Mouse (Mus musculus) liver, embryonic 16.5 days (tissue): Measurements from ENCODE around the gene Tbc1d24. TPM values are rescaled to one million over a fixed set of nuclear protein-coding genes. Genes with fewer than 3 reads are reported as not detected.

Experiments used
- ATAC-seq: fragments of 200-750 bp; cut with Nextera tagmentation; 2 replicates; pipeline ENCODE4 v1.8.0; 2017; ENCODE audit warnings: low read depth, mild to moderate bottlenecking, moderate number of reproducible peaks, moderate library complexity
- H3K27ac ChIP-seq: fragments of 300-500 bp; sonication (generic); 2 replicates; pipeline ENCODE4 v1.5.1; 2014; ENCODE audit warnings: mild to moderate bottlenecking, low read length
- H3K27me3 ChIP-seq: fragments of 300-500 bp; sonication (generic); 2 replicates; pipeline ENCODE4 v1.6.1; 2014; ENCODE audit warnings: low read depth, low read length, mixed read lengths; ENCODE audit not compliant: control insufficient read depth, insufficient read depth
- H3K36me3 ChIP-seq: fragments of 300-500 bp; sonication (generic); 2 replicates; pipeline ENCODE4 v1.6.1; 2014; ENCODE audit warnings: mild to moderate bottlenecking; ENCODE audit not compliant: control insufficient read depth, insufficient read depth
- H3K4me1 ChIP-seq: fragments of 300-500 bp; sonication (generic); 2 replicates; pipeline ENCODE4 v1.6.1; 2014; ENCODE audit warnings: low read depth, low read length, mixed read lengths; ENCODE audit not compliant: control insufficient read depth
- H3K4me2 ChIP-seq: fragments of 300-500 bp; sonication (generic); 2 replicates; pipeline ENCODE4 v1.6.1; 2014; ENCODE audit warnings: low read depth, low read length, mixed read lengths
- H3K4me3 ChIP-seq: fragments of 300-500 bp; sonication (generic); 2 replicates; pipeline ENCODE4 v1.5.1; 2014; ENCODE audit warnings: low read depth, mild to moderate bottlenecking, low read length
- H3K9ac ChIP-seq: fragments of 300-500 bp; sonication (generic); 2 replicates; pipeline ENCODE4 v1.6.1; 2014; ENCODE audit warnings: low read depth, low read length
- H3K9me3 ChIP-seq: fragments of 300-500 bp; sonication (generic); replicated peaks from 2 replicates; pipeline ENCODE4 v1.6.1; 2016; ENCODE audit warnings: low read length; ENCODE audit not compliant: control insufficient read depth
- WGBS: fragments of 180-500 bp; shearing (Covaris S2); extraction: QIAGEN DNeasy Blood & Tissue Kit; methylation state at CpG from one replicate; pipeline ENCODE4 v1.1.7; 2014; ENCODE audit not compliant: insufficient replicate concordance; 5-methylcytosine and 5-hydroxymethylcytosine counted together
- polyA plus RNA-seq: library from polyadenylated mRNA; unstranded; fragments of >200 nt; fragmentation: Nextera tagmentation; extraction: Ambion mirVana; gene quantifications from 2 replicates; pipeline ENCODE4 v1.2.1, GENCODE M21; 2015

The Tbc1d24 gene
- polyA plus RNA-seq, 1 experiment from 2014 or later = 7.4 TPM

DNA sequence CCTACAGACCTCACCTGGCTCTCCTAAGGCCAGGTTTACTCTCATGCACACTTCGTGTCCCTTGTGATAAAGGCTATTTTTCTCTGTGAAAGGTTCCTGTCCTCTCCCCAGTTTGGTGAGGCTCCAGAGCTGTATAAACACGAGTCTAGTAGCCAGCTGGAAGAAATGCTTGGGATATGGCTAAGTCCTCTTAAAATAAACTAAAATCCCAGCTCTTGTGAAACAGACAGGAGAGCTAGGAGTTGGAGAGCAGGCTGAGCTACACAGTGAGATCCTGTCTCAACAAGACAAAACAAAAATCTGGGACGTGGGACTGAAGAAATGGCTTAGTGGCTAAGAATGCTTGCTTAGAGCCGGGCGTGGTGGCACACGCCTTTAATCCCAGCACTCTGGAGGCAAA lies 7.8 kb upstream of the Tbc1d24 start:
- Histone ChIP-seq H3K4me3 (no peak overlapping the region), H3K4me2 (no peak overlapping the region), H3K27me3 (peaks cover 18% of the 10 kb centered on the region), H3K9ac (no peak overlapping the region), H3K4me1 (peaks cover 45% of the 10 kb centered on the region), H3K27ac (no peak overlapping the region), H3K9me3 (no peaks in the 10 kb centered on the region), H3K36me3 (peaks cover 25% of the 10 kb centered on the region)
- ATAC-seq = no peak
- whole genome bisulfite sequencing = 62% methylated on average over 6 of the region's 6 CpGs

DNA sequence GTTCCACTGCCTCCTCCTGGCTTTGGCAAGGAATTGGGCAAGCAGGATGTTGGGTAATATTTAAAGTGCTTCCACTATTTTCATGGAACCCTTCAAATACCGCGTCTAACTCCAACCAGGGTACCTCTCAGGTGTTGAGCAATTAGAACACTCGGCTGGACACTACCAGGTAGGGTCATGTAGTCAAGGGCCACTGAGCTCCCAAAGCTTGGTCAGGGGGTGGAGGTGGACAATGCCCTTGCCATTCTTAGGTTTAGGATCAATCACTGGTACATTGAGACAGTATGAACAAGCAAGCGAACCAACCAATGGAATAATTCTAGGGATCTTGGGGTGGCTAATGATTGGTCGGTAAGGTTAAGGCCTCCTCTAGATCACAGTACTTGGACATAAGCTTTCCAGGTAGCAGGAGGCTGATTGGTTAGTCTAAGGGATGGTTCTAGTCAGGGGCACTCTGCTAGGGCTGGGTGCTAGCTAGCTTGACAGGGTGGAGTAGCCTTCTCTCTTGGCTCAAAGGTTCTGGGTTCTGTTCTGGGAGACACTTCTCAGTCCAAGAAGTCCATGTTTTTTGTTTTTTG lies 7.2 kb upstream of the Tbc1d24 start:
- H3K27ac ChIP-seq = no peak overlapping the region
- peaks cover 51% of the 10 kb centered on the region for H3K4me1 ChIP-seq

DNA sequence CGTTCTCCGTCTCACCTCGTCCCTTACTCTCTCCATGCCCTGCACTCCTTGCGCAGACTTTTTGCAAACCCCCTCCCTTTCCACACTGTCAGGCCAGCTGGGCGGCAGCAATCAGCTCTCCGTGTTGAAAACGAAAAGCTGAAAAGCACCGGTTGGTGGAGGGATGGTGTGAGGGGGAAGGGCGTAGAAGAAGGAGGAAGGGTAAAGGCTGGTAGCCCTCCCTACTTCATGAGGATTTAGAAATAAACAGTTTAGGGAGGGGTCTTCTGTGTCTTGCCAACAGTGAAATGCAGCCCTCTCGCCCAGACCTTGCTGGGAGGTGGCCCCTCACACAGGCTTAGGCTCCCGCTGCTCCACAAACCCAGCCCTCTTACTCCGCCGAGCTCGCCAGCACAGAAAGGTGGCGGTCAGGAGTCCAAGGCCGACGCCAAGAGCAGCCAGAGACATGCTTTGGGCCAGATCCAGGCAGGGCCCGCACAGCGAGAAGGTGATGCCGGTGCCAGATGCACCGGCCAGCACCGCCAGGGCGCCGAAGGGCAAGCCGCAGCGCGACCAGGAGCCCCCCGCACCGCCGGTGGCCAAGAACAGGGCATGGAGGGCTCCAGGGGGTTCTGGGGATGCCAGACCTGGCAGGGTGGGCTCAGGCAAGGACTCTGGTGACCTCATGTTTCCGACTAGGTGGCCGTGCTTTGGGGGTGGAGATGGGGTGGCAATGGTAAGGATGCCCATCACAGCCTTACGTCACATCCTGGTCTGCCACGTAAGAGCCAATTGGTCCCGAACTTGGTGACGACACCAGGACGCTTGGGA lies 6.5 kb upstream of the Tbc1d24 start:
- Histone ChIP-seq H3K9ac (peak overlapping the region; percentile 69), H3K4me1 (peaks cover 58% of the 10 kb centered on the region), H3K27me3 (peaks cover 20% of the 10 kb centered on the region), H3K4me3 (peak overlapping the region; percentile 58), H3K4me2 (peak overlapping the region; percentile 83), H3K27ac (0 out of 2 replicates have a peak overlapping the region, but pooled peaks have one; percentile 14), H3K9me3 (no peaks in the 10 kb centered on the region), H3K36me3 (peaks cover 18% of the 10 kb centered on the region)
- ATAC-seq = no peak
- WGBS = 5% methylated on average over 37 of the region's 37 CpGs

More for the DNA sequence above, 7.2 kb upstream of the Tbc1d24 start:
- Histone ChIP-seq H3K9me3 (no peaks in the 10 kb centered on the region), H3K36me3 (peaks cover 24% of the 10 kb centered on the region), H3K4me2 (peak overlapping the region; percentile 83), H3K9ac (no peak overlapping the region; the same call in 1 of the 2 replicates), H3K27me3 (peaks cover 18% of the 10 kb centered on the region), H3K4me3 (peak overlapping the region; percentile 58)
- no peak for ATAC-seq
- 32% methylated on average over 5 of the region's 5 CpGs for WGBS

DNA sequence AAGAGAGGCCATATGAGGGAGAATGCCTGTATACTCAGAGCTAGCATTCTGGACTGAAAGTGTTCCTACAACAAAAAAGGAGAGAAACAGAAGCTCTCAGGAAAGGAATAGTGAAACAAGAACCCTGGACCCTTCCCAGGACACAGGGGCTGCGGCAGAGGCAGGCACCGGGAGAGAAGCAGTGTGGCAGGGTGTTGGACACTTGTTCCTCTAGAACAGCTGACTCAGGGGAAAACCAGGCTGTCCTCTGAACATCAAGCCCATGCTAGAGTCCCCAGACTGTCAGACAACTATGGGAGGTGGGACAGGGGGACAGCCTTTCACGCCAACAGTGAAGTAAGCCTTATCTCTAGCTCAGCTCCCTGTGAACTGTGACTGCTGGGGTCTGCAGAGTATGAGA lies 5.2 kb upstream of the Tbc1d24 start:
- H3K36me3 ChIP-seq = peaks cover 6% of the 10 kb centered on the region
- H3K27me3 ChIP-seq = peaks cover 20% of the 10 kb centered on the region
- no peak overlapping the region for H3K27ac ChIP-seq
- H3K4me1 ChIP-seq = peaks cover 71% of the 10 kb centered on the region
- H3K4me3 ChIP-seq = no peak overlapping the region
- H3K4me2 ChIP-seq = no peak overlapping the region
- whole genome bisulfite sequencing = 65% methylated on average over 3 of the region's 3 CpGs
- H3K9ac ChIP-seq = no peak overlapping the region
- no peaks in the 10 kb centered on the region for H3K9me3 ChIP-seq
- no peak for ATAC-seq

DNA sequence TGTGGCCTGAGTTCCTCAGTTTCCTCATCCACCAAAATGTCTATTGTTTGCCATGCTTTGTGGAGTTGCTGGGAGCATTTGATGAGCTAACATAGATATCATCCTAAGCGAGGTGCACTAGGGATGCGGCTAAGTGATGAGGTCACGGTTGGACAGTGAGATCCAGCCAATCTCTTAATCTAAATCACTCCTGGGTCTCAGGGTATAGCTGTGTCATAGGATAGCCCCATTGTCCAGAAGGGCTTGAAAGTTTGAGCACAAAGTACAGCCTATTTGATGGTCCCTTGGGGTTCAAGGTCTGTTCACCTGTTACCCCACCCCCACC lies 4.5 kb upstream of the Tbc1d24 start:
- H3K27me3 ChIP-seq = peaks cover 20% of the 10 kb centered on the region
- H3K36me3 ChIP-seq = no peaks in the 10 kb centered on the region
- peaks cover 74% of the 10 kb centered on the region for H3K4me1 ChIP-seq
- peak overlapping the region; percentile 100 for H3K4me2 ChIP-seq
- H3K9me3 ChIP-seq = no peaks in the 10 kb centered on the region
- ATAC-seq = no peak
- peak overlapping the region; percentile 75 for H3K9ac ChIP-seq
- WGBS = 58% methylated on average over 3 of the region's 3 CpGs
- H3K4me3 ChIP-seq = peak overlapping the region; percentile 58; the same call in 1 of the 2 replicates
- peak overlapping the region; percentile 97 for H3K27ac ChIP-seq

DNA sequence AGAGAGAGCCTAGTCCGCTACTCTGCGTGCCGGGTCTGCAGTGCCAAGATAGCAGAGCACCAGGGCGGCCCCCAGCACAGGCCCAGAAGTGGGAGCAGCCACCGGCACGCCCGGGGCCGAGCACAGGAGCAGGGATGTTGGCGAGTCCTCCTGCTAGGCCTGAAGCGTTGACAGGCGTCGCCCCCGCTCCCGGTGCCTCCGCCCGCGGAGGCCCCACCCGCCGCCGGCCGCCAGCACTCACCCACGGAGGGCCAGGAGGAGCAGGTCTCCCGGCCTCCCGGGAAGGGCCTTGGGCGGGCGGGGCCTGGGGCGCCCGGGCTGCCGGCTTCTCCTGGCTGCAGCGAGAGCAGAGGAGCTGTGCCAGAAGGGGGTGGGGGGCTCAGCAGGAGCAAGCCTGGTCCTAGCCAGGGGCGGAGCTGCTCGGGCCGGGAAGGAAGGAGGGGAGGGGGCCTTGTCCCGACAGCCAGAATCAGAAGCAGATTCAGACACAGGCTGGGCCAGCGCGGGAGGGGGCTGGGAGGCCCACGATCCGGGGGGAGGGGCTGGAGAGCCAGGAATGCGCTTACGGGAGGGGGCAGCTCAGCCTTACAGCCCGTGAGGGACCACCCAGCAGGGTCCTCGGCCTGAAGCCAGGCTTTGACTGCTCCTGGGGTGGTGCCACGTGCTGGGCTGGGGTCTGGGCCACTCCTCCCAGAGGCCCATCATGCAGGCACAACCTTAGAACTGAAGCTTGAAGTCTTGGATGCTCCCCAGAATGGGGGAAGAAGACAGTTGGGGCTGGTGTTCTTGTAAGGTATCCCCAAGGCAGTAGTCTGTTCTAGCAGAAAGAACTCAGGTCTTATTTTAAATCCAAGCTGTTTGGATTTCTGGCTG lies 3.9 kb upstream of the Tbc1d24 start, which contains the start of gene Ntn3:
Gene Ntn3, minus strand, starts transcription at position 489 of the 873 bp plus-strand sequence.
- WGBS = 3% methylated on average over 39 of the region's 43 CpGs
- ATAC-seq = peak; percentile 85
- Histone ChIP-seq H3K9me3 (no peaks in the 10 kb centered on the region), H3K27ac (peak within 1 kb of the TSS; percentile 97), H3K4me1 (peaks cover 80% of the 10 kb centered on the region), H3K4me3 (peak within 1 kb of the TSS; percentile 58), H3K9ac (peak within 1 kb of the TSS; percentile 75), H3K27me3 (peaks cover 20% of the 10 kb centered on the region), H3K4me2 (peak within 1 kb of the TSS; percentile 100), H3K36me3 (no peaks in the 10 kb centered on the region)

DNA sequence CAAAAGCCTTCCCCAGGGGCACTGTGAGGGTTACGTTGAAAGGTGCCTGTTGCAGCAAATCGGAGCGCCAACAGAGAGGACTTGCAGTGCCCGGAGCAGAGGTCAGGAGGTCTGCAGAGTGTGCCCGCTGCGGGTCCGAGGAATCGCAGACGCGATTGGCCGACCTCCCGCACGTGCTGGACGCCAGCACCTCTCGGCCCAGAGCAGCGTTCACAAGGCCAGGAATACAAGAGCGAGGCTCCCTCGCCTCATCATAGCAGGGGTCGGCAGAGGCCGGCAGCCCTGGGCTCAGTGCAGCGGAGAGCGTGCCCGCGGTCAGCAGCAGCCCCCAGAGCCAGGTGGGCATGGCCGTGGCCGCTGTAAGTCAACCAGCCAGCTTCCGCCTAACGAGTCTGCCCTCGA lies 3.3 kb upstream of the Tbc1d24 start:
- ATAC-seq = peak; percentile 0
- H3K4me2 ChIP-seq = peak overlapping the region; percentile 100
- peak overlapping the region; percentile 75 for H3K9ac ChIP-seq
- H3K27me3 ChIP-seq = peaks cover 20% of the 10 kb centered on the region
- peak overlapping the region; percentile 97 for H3K27ac ChIP-seq
- H3K4me1 ChIP-seq = peaks cover 85% of the 10 kb centered on the region
- H3K36me3 ChIP-seq = no peaks in the 10 kb centered on the region
- peak overlapping the region; percentile 58 for H3K4me3 ChIP-seq
- WGBS = 7% methylated on average over 29 of the region's 29 CpGs
- no peaks in the 10 kb centered on the region for H3K9me3 ChIP-seq

DNA sequence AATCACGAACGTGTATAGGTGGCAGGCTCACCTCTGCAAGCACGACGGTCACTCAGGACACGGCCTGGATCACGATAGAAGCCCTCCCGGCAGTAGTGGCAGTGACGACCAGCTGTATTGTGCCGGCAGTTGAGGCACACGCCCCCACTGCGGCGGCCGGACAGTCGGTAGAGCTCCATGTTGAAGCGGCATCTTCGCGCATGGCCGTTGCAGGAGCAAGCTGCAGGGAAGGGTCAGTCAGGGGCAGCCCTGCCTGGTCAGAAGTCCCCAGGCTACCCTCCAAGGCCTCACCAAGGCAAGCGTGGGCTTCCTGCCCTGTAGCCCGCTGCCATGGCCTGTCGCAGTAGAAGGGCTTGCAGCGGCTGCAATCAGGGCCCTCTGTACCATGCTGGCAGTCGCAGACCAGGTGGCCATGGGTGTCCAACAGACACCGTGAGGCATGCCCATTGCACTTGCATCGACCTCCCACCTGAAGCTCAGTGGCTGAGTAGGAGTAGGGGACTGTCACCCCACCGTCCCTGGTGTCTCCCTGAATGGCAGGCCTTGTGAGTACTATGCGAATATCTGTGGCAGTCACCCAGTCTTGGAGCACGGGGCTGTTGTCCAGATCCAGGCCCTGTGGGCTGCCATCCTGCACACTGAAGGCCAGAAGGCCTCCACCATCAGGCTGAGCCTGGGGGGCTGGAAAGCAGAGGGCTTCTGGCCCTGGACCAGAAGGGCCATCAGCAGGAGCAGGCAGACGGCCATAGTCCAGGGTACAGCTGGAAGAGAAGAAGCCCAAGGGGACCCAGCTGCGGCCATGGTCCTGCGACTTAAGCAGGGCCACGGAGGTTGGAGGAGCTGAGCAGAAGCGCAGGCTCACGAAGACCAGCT lies 2.6 kb upstream of the Tbc1d24 start:
- WGBS = 64% methylated on average over 34 of the region's 34 CpGs

More for the DNA sequence above, 2.6 kb upstream of the Tbc1d24 start:
- Histone ChIP-seq H3K4me2 (peak overlapping the region; percentile 100), H3K9ac (peak overlapping the region; percentile 75), H3K4me1 (peaks cover 90% of the 10 kb centered on the region), H3K9me3 (no peaks in the 10 kb centered on the region), H3K36me3 (no peaks in the 10 kb centered on the region), H3K27me3 (peaks cover 20% of the 10 kb centered on the region), H3K4me3 (peak overlapping the region; percentile 58), H3K27ac (peak overlapping the region; percentile 97)
- ATAC-seq = no peak
